Mouse (Mus musculus): Measurements from ENCODE around the gene Hlf. TPM values are rescaled to one million over a fixed set of nuclear protein-coding genes. Genes with fewer than 3 reads are reported as not detected.

Gene Hlf
- polyA plus RNA-seq, 1 experiment from 2014 or later: 2.9 TPM

DNA sequence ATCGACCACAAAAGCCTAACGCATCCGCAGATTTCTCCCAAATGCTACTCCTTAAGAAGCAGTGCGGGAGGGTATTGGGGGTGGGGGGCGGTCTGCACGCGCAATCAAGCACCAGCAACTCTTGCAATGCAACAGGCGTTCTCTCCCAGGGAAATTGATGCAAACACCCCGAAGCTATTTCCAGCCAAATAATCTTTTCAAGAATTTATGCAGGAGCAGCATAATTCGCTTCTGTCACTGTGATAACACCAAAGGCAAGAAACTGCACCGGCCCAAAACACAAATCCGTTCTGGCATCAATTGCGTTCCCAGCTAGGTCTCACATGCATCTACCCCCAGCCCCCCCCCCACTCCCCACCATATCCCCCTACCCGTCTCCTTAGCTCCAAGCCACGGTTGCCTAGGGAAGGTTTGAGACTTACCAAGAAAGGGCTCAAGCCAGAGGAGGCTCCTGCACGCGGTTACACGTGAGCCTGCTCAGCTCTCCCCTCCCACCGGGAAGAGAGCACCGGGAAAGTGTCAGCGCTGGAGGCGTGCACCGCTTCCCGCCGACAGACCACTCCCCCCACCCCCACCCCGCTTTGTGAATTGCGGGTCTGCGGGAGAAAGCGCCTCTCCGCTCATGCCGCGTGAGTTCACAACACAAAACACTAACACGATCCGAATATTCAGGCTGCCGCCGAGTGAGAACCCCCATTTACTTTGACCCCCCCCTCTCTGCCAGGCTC is 1.4 kb downstream of the Hlf start:
- H3K9ac ChIP-seq: peak overlapping the region; percentile 37
- H3K36me3 ChIP-seq: no peaks in the 10 kb centered on the region
- peak overlapping the region; percentile 98 for H3K4me2 ChIP-seq
- H3K4me3 ChIP-seq (replicated peaks): peak overlapping the region; percentile 58
- 1% methylated on average over 36 of the region's 36 CpGs for WGBS
- no peak overlapping the region for H3K27ac ChIP-seq
- peaks cover 43% of the 10 kb centered on the region for H3K27me3 ChIP-seq
- H3K4me1 ChIP-seq: peaks cover 41% of the 10 kb centered on the region
- peak; percentile 52 for ATAC-seq (replicated peaks; ENCODE audit: low FRiP score)
- no peaks in the 10 kb centered on the region for H3K9me3 ChIP-seq (replicated peaks)

DNA sequence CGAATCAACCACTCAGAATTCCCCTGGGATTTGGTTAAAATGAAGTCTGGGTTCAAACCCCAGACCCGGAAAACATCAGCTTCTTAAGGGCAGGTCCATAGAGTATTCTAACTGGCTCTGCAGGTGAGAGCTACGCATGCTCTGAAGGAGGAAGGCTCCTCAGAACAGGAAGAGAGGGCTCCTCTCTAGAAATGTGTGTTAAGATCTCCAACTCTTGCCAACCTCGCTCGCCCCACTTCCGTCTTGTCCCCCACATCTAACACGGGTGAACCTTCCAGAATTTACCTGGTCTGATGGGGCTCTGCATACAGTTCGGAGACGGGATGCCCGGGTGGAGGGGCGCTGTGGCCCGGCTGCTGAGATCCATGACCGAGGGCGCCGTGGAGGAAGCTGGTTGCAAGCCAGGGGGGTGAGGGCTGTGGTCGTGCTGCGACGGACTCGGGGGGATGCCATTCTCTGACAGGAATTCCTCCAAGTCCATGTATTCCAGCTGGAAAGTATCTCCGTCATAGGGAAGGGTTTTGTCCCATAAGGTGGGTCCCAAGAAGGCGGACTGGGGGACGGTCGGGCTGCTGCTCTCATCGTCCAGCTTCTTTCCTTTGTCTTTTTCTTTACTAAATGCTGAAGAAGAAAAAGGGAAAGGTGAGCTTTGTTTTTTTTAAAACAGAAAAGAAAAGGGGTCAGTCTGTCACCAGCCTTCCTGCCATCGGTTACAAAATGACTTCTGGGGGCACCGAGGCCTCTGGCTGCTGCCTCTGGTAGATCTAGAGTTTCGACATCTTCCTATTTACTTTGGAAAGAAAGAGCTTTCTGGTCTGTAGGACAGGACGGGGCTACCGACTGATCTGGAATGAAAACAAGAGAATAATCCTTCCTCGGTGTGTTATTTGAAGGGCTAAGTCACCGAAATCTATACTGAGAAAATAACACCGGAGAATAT is 2.9 kb downstream of the Hlf start:
- Histone ChIP-seq H3K9me3 (replicated peaks) (no peaks in the 10 kb centered on the region), H3K27me3 (peaks cover 45% of the 10 kb centered on the region), H3K4me1 (peaks cover 41% of the 10 kb centered on the region), H3K4me3 (replicated peaks) (peak overlapping the region; percentile 58; the same call in 1 of the 2 replicates), H3K36me3 (no peaks in the 10 kb centered on the region), H3K4me2 (peak overlapping the region; percentile 98), H3K9ac (no peak overlapping the region), H3K27ac (no peak overlapping the region)
- 43% methylated on average over 32 of the region's 32 CpGs for WGBS
- ATAC-seq (replicated peaks; ENCODE audit: low FRiP score): no peak

DNA sequence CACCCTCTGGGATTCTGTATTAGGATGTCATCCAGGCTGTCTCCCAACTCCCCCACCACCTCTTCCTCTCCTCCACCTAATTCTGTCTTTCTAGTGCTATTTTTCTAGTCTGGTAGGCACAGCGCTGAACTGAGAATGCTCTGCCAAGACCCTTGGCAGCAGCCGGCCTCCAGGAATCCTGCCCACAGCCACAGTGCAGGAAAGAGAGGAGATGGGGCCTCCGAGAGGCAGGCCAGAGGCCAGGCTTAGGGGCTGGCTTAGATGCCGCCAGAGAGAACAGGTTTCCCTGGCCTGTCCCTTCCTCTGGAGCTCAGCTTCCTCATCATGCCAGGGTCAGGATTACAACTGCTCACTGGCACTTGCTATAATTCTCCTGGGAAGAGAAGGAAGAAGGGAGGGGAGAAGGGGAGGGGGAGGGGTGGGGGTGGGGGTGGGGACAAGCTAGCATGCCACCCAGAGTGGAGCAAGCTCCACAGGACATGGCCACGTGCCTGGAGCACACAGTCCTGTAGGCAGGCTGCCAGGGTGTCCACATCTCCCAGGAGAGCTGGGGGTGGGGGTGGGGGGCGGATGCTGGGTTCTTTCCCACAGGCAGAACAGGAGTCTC is 8.6 kb downstream of the Hlf start:
- peak overlapping the region; percentile 31; the same call in 1 of the 2 replicates for H3K9ac ChIP-seq
- no peaks in the 10 kb centered on the region for H3K9me3 ChIP-seq (replicated peaks)
- H3K27ac ChIP-seq: peak overlapping the region; percentile 73
- peaks cover 16% of the 10 kb centered on the region for H3K4me1 ChIP-seq
- ATAC-seq (replicated peaks; ENCODE audit: low FRiP score): peak; percentile 85
- H3K27me3 ChIP-seq: peaks cover 14% of the 10 kb centered on the region
- no peaks in the 10 kb centered on the region for H3K36me3 ChIP-seq
- 9% methylated on average over 6 of the region's 6 CpGs for WGBS
- H3K4me3 ChIP-seq (replicated peaks): no peak overlapping the region
- H3K4me2 ChIP-seq: peak overlapping the region; percentile 27; the same call in 1 of the 2 replicates

DNA sequence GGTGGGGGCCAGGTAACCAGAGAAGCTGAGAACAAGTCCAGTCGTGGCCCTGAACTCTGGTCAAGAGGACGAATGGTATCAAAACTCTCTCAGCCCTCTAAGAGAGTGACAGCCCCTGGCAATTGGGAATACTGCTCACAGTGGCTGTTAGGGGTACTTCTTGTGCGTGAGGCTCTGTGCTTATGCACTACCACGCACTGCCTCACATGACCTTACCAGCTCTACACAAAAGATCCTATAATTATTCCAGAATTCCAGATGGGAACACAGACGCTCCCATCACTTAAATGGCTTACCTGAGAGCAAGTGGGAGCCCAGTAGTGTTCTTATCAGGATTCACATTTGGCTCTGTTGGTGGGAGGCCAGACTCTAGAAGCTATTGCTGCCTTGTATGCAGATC is 9.6 kb downstream of the Hlf start:
- no peak overlapping the region for H3K4me3 ChIP-seq (replicated peaks)
- H3K27me3 ChIP-seq: 0 out of 2 replicates have a peak, but pooled peaks cover 5% of the 10 kb centered on the region
- no peak overlapping the region for H3K4me2 ChIP-seq
- H3K9ac ChIP-seq: no peak overlapping the region
- no peak overlapping the region for H3K27ac ChIP-seq
- H3K9me3 ChIP-seq (replicated peaks): no peaks in the 10 kb centered on the region
- peaks cover 16% of the 10 kb centered on the region for H3K4me1 ChIP-seq
- H3K36me3 ChIP-seq: no peaks in the 10 kb centered on the region
- WGBS: 63% methylated on average over 5 of the region's 5 CpGs
- no peak for ATAC-seq (replicated peaks; ENCODE audit: low FRiP score)

DNA sequence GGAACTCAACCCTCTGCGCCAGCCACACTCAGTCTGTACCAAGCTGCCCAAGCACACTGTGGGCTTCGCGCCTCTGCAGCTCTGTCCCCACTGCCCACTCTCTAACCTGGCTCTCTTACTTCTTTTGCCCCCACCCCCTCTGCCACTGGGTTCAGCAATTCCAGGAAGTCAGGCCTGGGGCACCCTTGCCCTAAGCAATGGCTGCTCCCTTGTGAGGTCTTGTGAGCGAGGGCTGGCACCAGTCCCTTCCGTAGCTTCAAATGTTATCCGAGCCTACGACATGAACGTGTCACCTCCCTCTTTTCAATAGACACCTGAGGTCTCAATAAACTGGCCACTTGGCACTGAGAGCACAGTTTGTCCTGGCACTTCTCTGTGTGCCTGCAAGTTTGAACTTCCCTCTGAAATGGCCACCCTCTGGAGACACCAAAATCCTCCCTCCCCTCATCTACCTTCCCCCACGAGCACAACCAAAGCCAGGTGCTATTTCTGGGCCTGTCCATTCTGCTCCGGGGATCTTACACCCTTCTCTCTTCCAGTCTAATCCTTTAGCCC is 10.5 kb downstream of the Hlf start:
- H3K4me2 ChIP-seq: no peak overlapping the region
- no peak overlapping the region for H3K9ac ChIP-seq
- WGBS: 78% methylated on average over 10 of the region's 10 CpGs
- H3K36me3 ChIP-seq: no peaks in the 10 kb centered on the region
- no peak overlapping the region for H3K27ac ChIP-seq
- H3K9me3 ChIP-seq (replicated peaks): no peaks in the 10 kb centered on the region
- H3K4me1 ChIP-seq: peaks cover 16% of the 10 kb centered on the region
- no peak for ATAC-seq (replicated peaks; ENCODE audit: low FRiP score)
- H3K27me3 ChIP-seq: 0 out of 2 replicates have a peak, but pooled peaks cover 3% of the 10 kb centered on the region
- no peak overlapping the region for H3K4me3 ChIP-seq (replicated peaks)

DNA sequence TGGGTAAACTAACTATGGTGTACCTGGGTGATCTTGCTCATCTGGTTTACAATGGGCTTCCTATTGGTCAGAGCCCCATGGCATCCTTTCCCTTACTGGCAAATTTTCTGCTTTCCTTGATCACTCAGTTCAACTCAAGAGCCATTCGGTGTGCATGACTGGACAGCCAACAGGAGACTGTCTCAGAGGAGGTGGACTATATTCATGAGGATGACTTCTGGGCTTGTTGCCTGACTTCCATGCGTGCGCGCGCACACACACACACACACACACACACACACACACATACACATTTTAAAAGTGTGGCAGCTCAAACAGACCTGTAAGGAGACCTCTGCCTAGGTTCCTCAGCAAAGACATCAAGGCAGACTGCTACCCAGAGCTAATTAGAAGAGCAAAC is 12.7 kb downstream of the Hlf start:
- Histone ChIP-seq H3K9me3 (replicated peaks) (no peaks in the 10 kb centered on the region), H3K4me1 (peaks cover 20% of the 10 kb centered on the region), H3K27ac (no peak overlapping the region), H3K4me3 (replicated peaks) (no peak overlapping the region), H3K4me2 (no peak overlapping the region), H3K9ac (no peak overlapping the region), H3K27me3 (no peaks in the 10 kb centered on the region), H3K36me3 (no peaks in the 10 kb centered on the region)
- ATAC-seq (replicated peaks; ENCODE audit: low FRiP score): no peak
- WGBS: 91% methylated on average over 5 of the region's 5 CpGs

DNA sequence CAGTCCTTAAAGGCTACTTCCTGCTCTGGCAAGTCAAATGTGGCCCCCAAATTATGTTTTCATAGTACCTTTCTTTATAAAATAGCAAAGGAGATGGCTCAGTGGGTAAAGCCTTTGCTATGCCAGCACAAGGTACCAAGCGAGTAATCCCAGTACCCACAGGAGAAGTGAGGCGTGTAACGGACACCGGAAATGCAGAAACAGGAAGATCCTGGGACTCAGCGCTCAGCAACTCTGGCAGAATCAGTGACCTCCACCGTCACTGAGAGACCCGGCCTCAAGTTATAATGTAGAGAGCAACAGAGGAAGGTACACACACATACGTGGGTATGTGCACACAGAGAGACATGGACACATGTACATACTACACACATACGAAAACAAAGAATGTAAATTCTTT is 14.3 kb downstream of the Hlf start:
- no peak overlapping the region for H3K9ac ChIP-seq
- H3K4me2 ChIP-seq: no peak overlapping the region
- peaks cover 15% of the 10 kb centered on the region for H3K4me1 ChIP-seq
- no peak for ATAC-seq (replicated peaks; ENCODE audit: low FRiP score)
- H3K27me3 ChIP-seq: no peaks in the 10 kb centered on the region
- 90% methylated on average over 9 of the region's 9 CpGs for WGBS
- no peak overlapping the region for H3K4me3 ChIP-seq (replicated peaks)
- H3K9me3 ChIP-seq (replicated peaks): no peaks in the 10 kb centered on the region
- no peaks in the 10 kb centered on the region for H3K36me3 ChIP-seq
- H3K27ac ChIP-seq: no peak overlapping the region

DNA sequence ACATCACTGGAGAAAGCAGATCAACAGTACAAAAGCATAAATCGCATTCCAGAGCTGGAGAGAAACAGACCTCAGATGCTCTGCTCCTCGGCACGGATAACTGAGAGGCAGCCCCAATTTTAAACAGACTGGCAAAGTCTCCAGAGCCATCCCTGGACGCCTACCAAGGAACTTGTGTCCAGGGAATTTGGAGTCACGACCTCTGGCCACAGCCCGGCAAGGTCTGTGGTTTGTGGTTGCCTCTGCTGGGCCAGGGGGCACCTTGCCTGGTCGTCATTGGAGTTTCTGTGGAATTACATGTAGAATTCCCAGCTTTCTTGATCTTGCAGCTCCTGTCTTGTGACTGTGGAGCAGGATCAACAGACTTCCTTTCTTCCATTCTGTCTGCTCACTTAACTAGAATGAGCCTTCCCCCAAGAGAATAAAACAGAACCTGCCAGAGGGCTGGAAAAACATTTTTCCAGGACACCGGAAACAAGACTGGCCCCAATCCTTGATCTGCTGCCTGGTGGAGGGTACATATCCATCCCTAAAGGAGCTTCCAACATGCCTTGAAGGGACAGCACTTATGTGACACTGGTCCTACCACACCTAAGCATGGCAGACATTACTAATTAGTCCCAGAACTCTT is 19.1 kb downstream of the Hlf start:
- ATAC-seq (replicated peaks; ENCODE audit: low FRiP score): no peak
- H3K9ac ChIP-seq: no peak overlapping the region
- peak overlapping the region; percentile 46; the same call in 1 of the 2 replicates for H3K4me2 ChIP-seq
- H3K4me3 ChIP-seq (replicated peaks): no peak overlapping the region
- 44% methylated on average over 8 of the region's 8 CpGs for WGBS
- peak overlapping the region; percentile 90 for H3K27ac ChIP-seq
- H3K9me3 ChIP-seq (replicated peaks): no peaks in the 10 kb centered on the region
- H3K27me3 ChIP-seq: no peaks in the 10 kb centered on the region
- peaks cover 49% of the 10 kb centered on the region for H3K4me1 ChIP-seq
- H3K36me3 ChIP-seq: no peaks in the 10 kb centered on the region

DNA sequence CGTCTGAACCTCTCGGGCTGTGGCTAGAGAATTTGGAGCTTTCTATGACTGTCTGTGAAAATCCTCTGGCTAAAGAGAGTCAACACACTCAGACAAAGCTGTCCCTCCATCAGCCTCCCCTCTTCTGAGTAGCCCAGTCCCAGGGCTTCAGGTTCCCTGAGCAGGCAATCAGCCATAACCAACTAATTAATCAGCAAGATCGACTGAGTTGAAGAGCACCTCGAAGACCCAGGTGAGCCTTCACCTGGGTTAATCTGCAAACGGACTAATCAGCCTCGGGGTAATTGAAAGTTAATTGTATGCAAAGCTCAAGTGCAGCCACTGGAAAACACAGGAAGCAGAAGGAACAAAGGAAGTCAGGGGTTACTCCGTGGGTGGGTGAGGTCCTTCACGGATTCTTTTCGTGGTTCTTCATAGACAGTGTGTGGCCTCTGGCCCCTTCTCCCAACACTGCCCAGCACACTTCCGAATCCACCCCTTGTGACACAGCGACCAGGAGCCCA is 19.9 kb downstream of the Hlf start:
- Histone ChIP-seq H3K27me3 (no peaks in the 10 kb centered on the region), H3K9me3 (replicated peaks) (no peaks in the 10 kb centered on the region), H3K4me2 (peak overlapping the region; percentile 46), H3K36me3 (no peaks in the 10 kb centered on the region), H3K9ac (no peak overlapping the region), H3K4me1 (peaks cover 49% of the 10 kb centered on the region), H3K4me3 (replicated peaks) (no peak overlapping the region), H3K27ac (peak overlapping the region; percentile 90)
- peak; percentile 70 for ATAC-seq (replicated peaks; ENCODE audit: low FRiP score)
- WGBS: 11% methylated on average over 11 of the region's 11 CpGs

DNA sequence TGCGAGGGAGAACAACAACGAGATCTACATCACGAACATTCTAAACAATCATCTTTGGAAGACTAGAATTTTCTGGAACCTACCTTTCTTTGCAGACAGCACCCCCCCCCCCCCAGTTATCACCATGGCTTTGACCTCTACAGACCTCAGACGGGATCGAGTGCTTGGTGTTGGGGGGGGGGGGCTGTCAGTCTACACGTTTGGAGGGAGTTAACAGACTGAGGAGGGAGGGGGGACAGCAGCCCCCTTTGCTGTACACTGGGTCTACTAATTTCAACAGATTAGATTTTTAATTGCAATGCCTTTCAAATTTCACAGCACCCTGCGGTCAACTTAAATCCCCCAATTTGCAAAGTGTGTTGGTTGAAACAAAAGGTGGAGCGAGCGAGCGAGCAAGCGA is 20.3 kb downstream of the Hlf start:
- Histone ChIP-seq H3K4me2 (peak overlapping the region; percentile 46), H3K27me3 (no peaks in the 10 kb centered on the region), H3K9me3 (replicated peaks) (no peaks in the 10 kb centered on the region), H3K27ac (peak overlapping the region; percentile 90), H3K36me3 (no peaks in the 10 kb centered on the region), H3K4me3 (replicated peaks) (no peak overlapping the region), H3K4me1 (peaks cover 50% of the 10 kb centered on the region), H3K9ac (no peak overlapping the region)
- WGBS: 43% methylated on average over 11 of the region's 11 CpGs
- no peak for ATAC-seq (replicated peaks; ENCODE audit: low FRiP score)

DNA sequence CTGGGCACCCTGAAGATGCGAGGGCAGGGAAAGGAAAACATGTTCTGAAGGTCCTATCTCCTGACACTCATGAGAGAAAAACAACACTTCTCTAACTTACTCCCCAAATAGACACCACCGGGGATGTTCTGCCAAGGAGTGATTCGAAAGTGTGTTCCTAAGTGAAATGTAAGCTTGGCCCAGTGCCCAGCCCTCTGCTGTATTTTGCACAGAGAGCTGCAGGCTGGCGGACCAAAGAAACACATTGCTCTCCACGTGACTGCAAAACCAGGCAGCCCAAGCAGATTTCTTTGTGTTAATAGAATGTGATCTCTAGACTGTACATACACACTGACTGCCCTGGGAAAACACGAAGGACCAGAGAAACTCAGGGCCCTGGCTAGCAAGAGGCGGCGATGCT is 21.1 kb downstream of the Hlf start:
- 15% methylated on average over 8 of the region's 8 CpGs for WGBS
- Histone ChIP-seq H3K4me1 (peaks cover 50% of the 10 kb centered on the region), H3K27me3 (no peaks in the 10 kb centered on the region), H3K27ac (peak overlapping the region; percentile 90), H3K4me3 (replicated peaks) (no peak overlapping the region), H3K9ac (no peak overlapping the region), H3K36me3 (no peaks in the 10 kb centered on the region), H3K9me3 (replicated peaks) (no peaks in the 10 kb centered on the region), H3K4me2 (peak overlapping the region; percentile 33)
- ATAC-seq (replicated peaks; ENCODE audit: low FRiP score): peak; percentile 70
